Mouse (Mus musculus) embryo, embryonic 9.5 days (tissue): ENCODE measurements at regions not wholly inside any gene's neighbourhood (a gene's known extent, or its start where the extent isn't known, plus 50 kb on each side); places are given as distances from the start of the nearest gene placed in this dataset.

Experiments used
- DNase-seq: peaks from one replicate; pipeline ENCODE4 v3.0.0-alpha.2; 2017; ENCODE audit errors: extremely low spot score

- no peak for DNase-seq
Observed at GRCm38 (mm10) chr19:36681056-36681455, 55.4 kb downstream of the Ppp1r3c start.

- no peak for DNase-seq
Observed at GRCm38 (mm10) chr19:36680322-36680721, 56.1 kb downstream of the Ppp1r3c start.

DNA sequence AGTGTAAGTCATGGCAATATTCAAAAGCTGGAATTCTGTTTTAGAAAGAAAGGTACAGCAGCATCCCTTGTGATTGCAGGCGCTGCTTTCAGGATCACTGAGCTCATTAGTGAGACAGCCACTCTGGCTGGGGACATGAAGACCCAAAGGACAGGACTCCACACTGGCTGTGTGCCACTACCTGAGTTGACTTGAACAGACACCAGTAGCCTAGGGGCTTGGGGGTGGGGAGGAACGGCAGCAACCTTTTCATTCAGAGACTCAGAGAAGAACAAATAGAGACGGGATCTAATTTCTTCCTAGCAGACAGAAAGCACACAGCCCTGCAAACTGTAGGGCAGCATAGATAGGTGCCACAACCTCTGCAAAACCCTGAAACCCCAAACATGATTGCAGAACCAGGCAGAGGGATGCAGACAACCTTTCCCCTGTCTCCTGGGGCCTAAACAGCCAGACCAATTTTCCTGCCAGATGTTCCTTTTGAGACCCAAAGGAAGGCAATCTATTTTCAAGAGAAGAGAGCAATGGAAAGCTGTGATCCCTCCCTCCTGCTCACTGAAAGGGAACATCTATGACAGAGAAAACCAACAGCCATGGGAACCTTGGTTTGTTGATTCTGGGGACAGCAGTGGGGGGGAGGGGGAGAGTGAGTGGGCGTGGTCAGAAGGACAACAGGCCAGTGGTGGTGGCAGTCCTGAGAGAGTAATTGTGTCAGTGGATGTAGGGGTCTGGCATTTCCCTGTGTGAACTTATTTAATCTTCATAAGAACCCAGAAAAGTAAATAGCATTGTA, 57.2 kb downstream of the Ppp1r3c start:
- DNase-seq, result peak; percentile 49

DNA sequence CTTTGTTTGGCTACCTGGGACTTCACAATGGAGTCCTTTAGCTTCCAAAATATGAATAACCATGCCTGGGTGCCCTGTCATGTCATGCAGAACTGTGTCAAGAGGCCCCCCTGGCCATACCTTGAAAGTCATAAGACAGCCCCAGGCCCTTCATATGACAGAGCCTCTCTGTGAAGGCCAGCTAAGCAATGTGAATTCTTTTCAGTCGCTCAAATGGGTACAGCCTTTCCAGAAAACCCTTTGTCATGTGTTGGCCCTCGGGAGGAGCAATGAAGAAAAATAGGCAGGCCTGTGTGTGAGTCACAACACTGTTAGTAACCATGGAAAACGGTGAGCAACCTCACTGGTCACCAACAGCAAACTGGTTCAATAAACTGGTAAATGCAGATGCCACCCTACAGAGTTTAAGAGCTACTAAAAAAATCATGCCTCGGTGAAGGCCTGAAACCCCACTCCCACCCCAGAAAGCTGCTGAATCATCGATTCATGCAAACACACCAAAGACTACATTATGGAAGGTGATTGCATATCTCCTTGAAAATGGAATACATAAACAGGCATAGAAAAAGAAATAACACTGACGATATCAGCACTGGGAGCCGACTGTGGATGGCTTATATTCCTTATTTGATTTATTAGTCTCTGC, 57.9 kb downstream of the Ppp1r3c start:
- no peak for DNase-seq

GRCm38 (mm10) chr19:36677101-36678081, 59.1 kb downstream of the Ppp1r3c start:
- no peak for DNase-seq

DNA sequence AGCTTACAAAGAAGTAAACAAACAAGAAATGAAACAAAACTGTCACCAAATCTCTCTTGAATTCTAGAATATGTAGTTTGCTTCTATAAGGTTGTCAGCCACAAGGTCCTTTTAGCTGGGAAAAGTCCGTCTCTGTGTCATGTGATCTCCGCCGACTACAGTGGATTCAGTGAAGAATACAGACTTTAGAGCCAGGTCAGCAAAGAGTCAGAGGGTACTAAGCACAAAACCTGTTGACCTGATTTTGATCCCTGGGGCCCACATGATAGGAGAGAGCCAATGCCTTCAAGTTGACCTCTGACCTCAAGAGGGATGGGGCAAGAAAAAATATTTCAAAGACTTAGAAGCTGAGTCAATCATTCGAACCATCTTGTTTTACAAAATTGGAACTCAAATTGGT, 61.5 kb downstream of the Ppp1r3c start:
- DNase-seq, result no peak

GRCm38 (mm10) chr19:36670813-36671212, 65.6 kb downstream of the Ppp1r3c start:
- no peak for DNase-seq
